Mouse (Mus musculus) MEL (cell line): ENCODE results near the gene Nthl1. TPM values are rescaled to one million over a fixed set of nuclear protein-coding genes. Genes with fewer than 3 reads are reported as not detected.

Experiments
- DNase-seq: peaks from one replicate; pipeline ENCODE4 v3.0.0; 2011; ENCODE audit warnings: low read depth, low spot score
- H3K27ac ChIP-seq: 2 replicates; pipeline ENCODE4 v1.5.1; 2012; ENCODE audit warnings: low read depth, mild to moderate bottlenecking, control low read depth, low read length, moderate library complexity; ENCODE audit not compliant: control insufficient read depth
- H3K27me3 ChIP-seq, 2 experiments: fragments of 150-350 bp in 1 of 2; sonication (generic) in 1 of 2; 2 replicates each; pipeline ENCODE4 v1.6.1; 2012; ENCODE audit warnings: low read length in 2 of 2, mild to moderate bottlenecking in 2 of 2, improper control_type of control experiment in 1 of 2, moderate library complexity in 1 of 2; ENCODE audit not compliant: insufficient read depth in 2 of 2, control insufficient read depth in 1 of 2
- H3K36me3 ChIP-seq, 2 experiments: 2 replicates each; pipeline ENCODE4 v1.6.1; 2012 to 2014; ENCODE audit warnings: low read length in 2 of 2, improper control_type of control experiment in 1 of 2, inconsistent platforms in 1 of 2, mild to moderate bottlenecking in 1 of 2; ENCODE audit not compliant: insufficient read depth in 2 of 2, control insufficient read depth in 1 of 2
- H3K4me1 ChIP-seq, 2 experiments: fragments of 150-350 bp in 1 of 2; sonication (generic) in 1 of 2; 2 replicates each; pipeline ENCODE4 v1.6.1; 2012; ENCODE audit warnings: low read length in 2 of 2, improper control_type of control experiment in 1 of 2, mild to moderate bottlenecking in 1 of 2; ENCODE audit not compliant: insufficient read depth in 2 of 2, control insufficient read depth in 1 of 2
- H3K4me3 ChIP-seq, 2 experiments: fragments of 150-350 bp in 1 of 2; sonication (generic) in 1 of 2; 2 replicates each; pipeline ENCODE4 v1.5.1; 2012; ENCODE audit warnings: low read depth in 2 of 2, low read length in 2 of 2, mild to moderate bottlenecking in 2 of 2, moderate library complexity in 2 of 2, control low read depth in 1 of 2, improper control_type of control experiment in 1 of 2; ENCODE audit not compliant: control insufficient read depth in 1 of 2, insufficient read depth in 1 of 2
- H3K79me2 ChIP-seq: 2 replicates; pipeline ENCODE4 v1.6.1; 2012; ENCODE audit warnings: mild to moderate bottlenecking, low read length, moderate library complexity; ENCODE audit not compliant: control insufficient read depth, poor library complexity, insufficient read depth
- H3K9ac ChIP-seq: 2 replicates; pipeline ENCODE4 v1.6.1; 2012; ENCODE audit warnings: low read depth, mild to moderate bottlenecking, control low read depth, low read length, moderate library complexity; ENCODE audit not compliant: control insufficient read depth, poor library complexity, severe bottlenecking
- H3K9me3 ChIP-seq: fragments of 150-350 bp; sonication (generic); replicated peaks from 2 replicates; pipeline ENCODE4 v1.6.1; 2012; ENCODE audit warnings: mild to moderate bottlenecking, low read length, improper control_type of control experiment, moderate library complexity; ENCODE audit not compliant: insufficient read depth
- BHLHE40 ChIP-seq: IDR thresholded peaks from 2 replicates; pipeline ENCODE4 v1.6.1; 2012; ENCODE audit warnings: low read depth, mild to moderate bottlenecking, inconsistent platforms, low read length, improper control_type of control experiment, borderline replicate concordance
- CHD2 ChIP-seq: IDR thresholded peaks from 2 replicates; pipeline ENCODE4 v1.6.1; 2011; ENCODE audit warnings: low read length, improper control_type of control experiment
- CTCF ChIP-seq, 3 experiments: IDR thresholded peaks in 2 of 3; conservative IDR thresholded peaks in 1 of 3; 2 replicates each; pipeline ENCODE4 v1.5.1; 2011 to 2012; ENCODE audit warnings: low read length in 3 of 3, low read depth in 2 of 3, mild to moderate bottlenecking in 2 of 3, improper control_type of control experiment in 1 of 3, inconsistent platforms in 1 of 3, mixed read lengths in 1 of 3, moderate library complexity in 1 of 3; ENCODE audit not compliant: control insufficient read depth in 1 of 3, insufficient read depth in 1 of 3, poor library complexity in 1 of 3, severe bottlenecking in 1 of 3
- E2F4 ChIP-seq: IDR thresholded peaks from 2 replicates; pipeline ENCODE4 v1.6.1; 2011; ENCODE audit warnings: low read depth, low read length, improper control_type of control experiment, borderline replicate concordance
- ETS1 ChIP-seq: IDR thresholded peaks from 2 replicates; pipeline ENCODE4 v1.6.1; 2012; ENCODE audit warnings: low read depth, mild to moderate bottlenecking, inconsistent platforms, low read length, improper control_type of control experiment, moderate library complexity
- GATA1 ChIP-seq: IDR thresholded peaks from 2 replicates; pipeline ENCODE4 v1.6.1; 2011; ENCODE audit warnings: low read depth, low read length, improper control_type of control experiment
- HCFC1 ChIP-seq: IDR thresholded peaks from 2 replicates; pipeline ENCODE4 v1.6.1; 2012; ENCODE audit warnings: low read depth, mild to moderate bottlenecking, inconsistent platforms, low read length, improper control_type of control experiment, moderate library complexity
- MAFK ChIP-seq: IDR thresholded peaks from 2 replicates; pipeline ENCODE4 v1.6.1; 2011; ENCODE audit warnings: low read depth, mild to moderate bottlenecking, low read length, improper control_type of control experiment, borderline replicate concordance
- MAZ ChIP-seq: IDR thresholded peaks from 2 replicates; pipeline ENCODE4 v1.6.1; 2012; ENCODE audit warnings: low read depth, mild to moderate bottlenecking, inconsistent platforms, low read length, improper control_type of control experiment
- MEF2A ChIP-seq: IDR thresholded peaks from 2 replicates; pipeline ENCODE4 v1.6.1; 2014; ENCODE audit warnings: low read depth, mild to moderate bottlenecking, inconsistent platforms, low read length, improper control_type of control experiment; ENCODE audit not compliant: poor library complexity, insufficient replicate concordance, severe bottlenecking; ENCODE audit errors: extremely low read depth
- MYC ChIP-seq: IDR thresholded peaks from 2 replicates; pipeline ENCODE4 v1.6.1; 2011; ENCODE audit warnings: low read depth, mild to moderate bottlenecking, low read length, improper control_type of control experiment, moderate library complexity
- NRF1 ChIP-seq: IDR thresholded peaks from 2 replicates; pipeline ENCODE4 v1.6.1; 2014; ENCODE audit warnings: low read depth, mild to moderate bottlenecking, inconsistent platforms, low read length, improper control_type of control experiment, moderate library complexity; ENCODE audit not compliant: poor library complexity, insufficient read depth, severe bottlenecking
- POLR2AphosphoS5 ChIP-seq: IDR thresholded peaks from 2 replicates; pipeline ENCODE4 v1.6.1; 2012; ENCODE audit warnings: low read depth, borderline replicate concordance, mild to moderate bottlenecking, inconsistent platforms, low read length, moderate library complexity, mixed read lengths
- SMC3 ChIP-seq: IDR thresholded peaks from 2 replicates; pipeline ENCODE4 v1.6.1; 2011; ENCODE audit warnings: low read depth, low read length, improper control_type of control experiment
- polyA plus RNA-seq, 2 experiments: library from polyadenylated mRNA; stranded (reverse) in 1 of 2; unstranded in 1 of 2; fragments of >175 nt in 1 of 2; fragments of >200 nt in 1 of 2; gene quantifications; 2 replicates each; pipeline versions ENCODE4 v1.2.1 to v1.2.4; 2012; ENCODE audit warnings: low replicate concordance in 2 of 2, low read depth in 1 of 2; ENCODE audit not compliant: insufficient read length in 2 of 2, insufficient read depth in 1 of 2, missing spikeins in 1 of 2
- total RNA-seq: library from RNA; depleted of rRNA; stranded (reverse); fragments of 300-350 nt; gene quantifications from 2 replicates; pipeline ENCODE4 v1.2.3, GENCODE M21; 2012

Gene Nthl1
- total and polyA plus RNA-seq, 3 experiments: 31.4 to 262 (median 32.0) TPM

GRCm38 (mm10) chr17:24653967-24654710, 21.7 kb downstream of the Nthl1 start:
- Histone ChIP-seq H3K9me3 (no peaks in the 10 kb centered on the region), H3K4me1 (no peaks in the 10 kb centered on the region), H3K9ac (no peak overlapping the region), H3K36me3 (no peaks in the 10 kb centered on the region), H3K4me3 (no peak overlapping the region), H3K79me2 (no peaks in the 10 kb centered on the region), H3K27ac (no peak overlapping the region), H3K27me3 (peaks cover 14 to 21% of the 10 kb centered on the region in 2 experiments)
- no peak for DNase-seq
- TF ChIP-seq ETS1 (no peak), CTCF (IDR thresholded peaks at IDR 0.05 in 2 of 3, conservative IDR thresholded peaks at IDR 0.05 in 1 of 3; ENCODE audit: control insufficient read depth in 1 of 3, insufficient read depth in 1 of 3, low read depth in 2 of 3, low read length in 3 of 3, poor library complexity in 1 of 3, severe bottlenecking in 1 of 3) (no peak), CHD2 (no peak), MAFK (no peak), SMC3 (no peak), POLR2AphosphoS5 (no peak), E2F4 (no peak), MYC (no peak), NRF1 (no peak), MEF2A (no peak)

GRCm38 (mm10) chr17:24654969-24655368, 22.5 kb downstream of the Nthl1 start:
- H3K36me3 ChIP-seq: no peaks in the 10 kb centered on the region
- H3K79me2 ChIP-seq: no peaks in the 10 kb centered on the region
- H3K9ac ChIP-seq: no peak overlapping the region
- no peaks in the 10 kb centered on the region for H3K9me3 ChIP-seq
- TF ChIP-seq HCFC1 (no peak), ETS1 (no peak), CHD2 (no peak), MAZ (no peak), GATA1 (peak; percentile 57), SMC3 (no peak), NRF1 (no peak)
- TF ChIP-seq, all 39 proteins: peak for 1
- no peak overlapping the region for H3K27ac ChIP-seq
- no peaks in the 10 kb centered on the region for H3K4me1 ChIP-seq
- H3K4me3 ChIP-seq: no peak overlapping the region
- peaks cover 13 to 14% of the 10 kb centered on the region in 2 experiments for H3K27me3 ChIP-seq
- DNase-seq: no peak

- H3K4me1 ChIP-seq: no peaks in the 10 kb centered on the region
- no peak within 1 kb of the TSS for H3K27ac ChIP-seq
- DNase-seq: no peak
- TF ChIP-seq E2F4: no peak
- TF ChIP-seq BHLHE40: no peak
- TF ChIP-seq GATA1: no peak
- H3K4me3 ChIP-seq: no peak within 1 kb of the TSS
- no peaks in the 10 kb centered on the region for H3K36me3 ChIP-seq
- no peak within 1 kb of the TSS for H3K9ac ChIP-seq
- H3K27me3 ChIP-seq: no peaks in the 10 kb centered on the region
- H3K79me2 ChIP-seq: no peaks in the 10 kb centered on the region
- H3K9me3 ChIP-seq: no peaks in the 10 kb centered on the region
These were observed 25.7 kb downstream of the Nthl1 start, which contains the start of gene Npw for GRCm38 (mm10) chr17:24658017-24658758. Gene Npw, minus strand, starts transcription at chr17:24658457.
